Mouse (Mus musculus): ENCODE results near the gene Gpr137.
"Not testable (repeated sequence)": the region's sequence is repeated elsewhere in the genome, so short reads cannot be mapped to it uniquely, and the experiment has no call there.

The Gpr137 gene

GRCm38 (mm10) chr19:6905498-6906159 is 36.7 kb downstream of the Gpr137 start:
- DNase-seq (ENCODE audit: low spot score in 2 of 2), result no peak

- no peak for DNase-seq (ENCODE audit: low spot score in 2 of 2)
Measured at GRCm38 (mm10) chr19:6904846-6905245, 37.4 kb downstream of the Gpr137 start.

- no peak for DNase-seq (ENCODE audit: low spot score in 2 of 2)
Measured at GRCm38 (mm10) chr19:6903031-6903430, 39.2 kb downstream of the Gpr137 start.

- no peak for DNase-seq (ENCODE audit: low spot score in 2 of 2)
Measured at GRCm38 (mm10) chr19:6899641-6900040, 42.6 kb downstream of the Gpr137 start.

- not testable (repeated sequence) for DNase-seq (ENCODE audit: low spot score in 2 of 2)
Measured at GRCm38 (mm10) chr19:6895608-6896305, 46.5 kb downstream of the Gpr137 start.

GRCm38 (mm10) chr19:6893731-6894451 is 48.4 kb downstream of the Gpr137 start:
- no peak for DNase-seq (ENCODE audit: low spot score in 2 of 2)

- no peak for DNase-seq (ENCODE audit: low spot score in 2 of 2)
Measured at GRCm38 (mm10) chr19:6892512-6892911, 49.8 kb downstream of the Gpr137 start.
